Mouse (Mus musculus) hindlimb bud, embryonic 11.5 days (tissue): Measurements from ENCODE around the gene Slc38a7.
A peak's percentile ranks its signal among the peaks of the same experiment; 100 is the strongest.
"Not testable (repeated sequence)": the region's sequence is repeated elsewhere in the genome, so short reads cannot be mapped to it uniquely, and the experiment has no call there.

ENCODE experiments used
- DNase-seq: peaks from one replicate; pipeline ENCODE4 v3.0.0-alpha.2; 2012; ENCODE audit warnings: low read depth, low spot score; ENCODE audit errors: extremely low spot score

Slc38a7 gene

DNA sequence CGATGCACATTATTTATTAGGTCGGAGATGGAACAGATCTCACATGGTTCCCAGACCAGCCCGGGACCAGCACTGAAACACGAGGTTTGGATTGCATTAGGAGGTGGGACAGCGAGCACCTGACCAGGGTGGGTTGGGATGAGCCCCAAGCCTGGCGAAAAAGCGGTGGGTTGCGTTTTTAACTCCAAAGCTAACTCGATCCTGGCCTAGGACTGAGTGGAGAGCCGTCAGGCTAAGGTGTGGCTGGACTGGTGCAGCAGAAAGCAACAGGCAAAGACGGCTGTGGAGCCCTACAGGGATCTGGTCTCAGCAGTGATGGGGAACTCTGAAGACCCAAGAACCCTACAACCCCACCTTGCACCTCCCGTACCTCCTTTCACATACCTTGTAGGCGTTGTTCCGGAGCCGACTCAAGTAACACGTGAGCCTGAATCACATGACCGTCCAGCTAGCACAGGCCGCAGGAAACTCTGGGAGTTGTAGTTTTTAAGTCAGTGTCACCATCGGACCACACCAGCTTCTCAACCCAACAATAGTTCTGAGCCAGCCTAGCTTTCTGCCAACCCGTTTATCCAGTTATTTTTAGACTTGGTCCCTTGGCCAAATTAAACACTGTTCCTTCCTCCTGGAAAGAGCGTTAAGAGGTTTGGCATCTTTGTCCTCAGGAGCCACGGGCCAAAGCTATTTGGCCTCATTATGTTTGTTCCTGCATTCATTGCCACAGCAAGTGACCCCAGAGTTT, at the start of gene Slc38a7:
TSS of gene Slc38a7 (minus strand) at position 438 of the 742 bp plus-strand sequence.
- peak; percentile 53 for DNase-seq

- DNase-seq: no peak
These were observed 48.5 kb upstream of the Slc38a7 start for GRCm38 (mm10) chr8:95901864-95902263.

GRCm38 (mm10) chr8:95893701-95894100, 40.4 kb upstream of the Slc38a7 start:
- DNase-seq: no peak

DNA sequence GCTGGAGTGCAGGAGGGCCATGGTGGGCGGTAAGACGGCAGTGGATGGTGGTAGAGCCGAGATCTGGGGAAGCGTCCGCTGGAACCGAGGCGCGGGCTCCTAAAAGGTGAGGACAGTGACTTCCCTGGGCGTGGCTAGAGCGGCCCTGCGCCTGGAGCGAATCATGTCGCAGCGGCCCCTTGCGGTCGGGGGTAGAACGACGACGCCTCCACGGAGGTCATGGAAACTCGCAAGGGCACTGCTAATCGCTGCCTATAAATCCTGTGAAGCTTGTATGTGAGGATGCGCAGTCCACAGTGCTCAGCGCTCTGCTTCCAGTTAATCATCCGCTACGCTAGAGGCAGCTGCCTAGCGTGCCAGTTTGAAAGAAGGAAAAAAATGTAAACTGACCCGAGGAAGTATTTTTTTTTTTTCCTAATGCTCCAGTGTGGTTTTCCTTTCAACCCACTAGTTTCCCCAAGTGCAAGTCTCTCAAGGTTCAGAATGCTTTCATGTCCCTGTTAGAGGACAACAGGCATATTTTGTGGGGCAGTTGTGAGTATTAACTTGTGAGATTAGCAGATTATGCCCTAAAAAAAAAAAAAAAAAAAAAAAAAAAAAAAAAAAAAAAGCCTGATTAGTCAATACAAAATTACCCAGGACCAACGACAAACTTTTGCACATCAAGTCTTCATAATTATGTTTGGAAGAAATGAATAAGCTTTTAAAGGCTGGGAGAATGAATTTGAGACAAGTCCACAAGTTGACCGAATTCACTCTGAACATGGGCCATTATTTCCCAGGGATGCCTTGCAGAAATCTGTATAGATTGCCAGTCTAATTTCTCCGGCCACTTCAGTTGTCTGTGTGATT, 35.2 kb upstream of the Slc38a7 start, which contains the start of gene Got2:
TSS of gene Got2 (minus strand) at position 263 of the 852 bp plus-strand sequence.
- DNase-seq: peak; percentile 58

- DNase-seq: no peak
These were observed 34.4 kb upstream of the Slc38a7 start for GRCm38 (mm10) chr8:95887578-95888284.

GRCm38 (mm10) chr8:95886647-95887577, 33.6 kb upstream of the Slc38a7 start:
- DNase-seq: no peak

GRCm38 (mm10) chr8:95885966-95886365, 32.6 kb upstream of the Slc38a7 start:
- no peak for DNase-seq

GRCm38 (mm10) chr8:95885271-95885841, 32.0 kb upstream of the Slc38a7 start:
- no peak for DNase-seq

DNA sequence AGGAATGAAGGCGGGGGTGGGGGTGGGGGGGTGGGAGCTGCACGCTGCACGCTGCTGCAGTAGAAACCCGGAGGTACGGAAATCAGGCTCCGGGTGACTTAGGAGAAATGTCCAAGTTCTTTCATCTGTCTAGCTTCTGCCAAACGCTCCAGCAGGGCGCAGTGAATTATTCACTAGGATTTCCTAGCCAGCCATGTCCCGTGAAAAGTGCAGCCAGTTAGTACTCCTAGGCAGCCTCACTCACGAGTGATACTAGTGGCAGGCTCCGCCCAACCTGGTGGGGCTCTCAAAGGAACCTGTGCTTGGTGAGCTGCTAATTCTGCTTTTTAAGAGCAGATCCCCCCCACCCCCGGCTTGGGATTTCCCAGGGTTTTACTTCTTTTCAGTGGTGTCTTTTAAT, 31.2 kb upstream of the Slc38a7 start:
- DNase-seq: no peak

DNA sequence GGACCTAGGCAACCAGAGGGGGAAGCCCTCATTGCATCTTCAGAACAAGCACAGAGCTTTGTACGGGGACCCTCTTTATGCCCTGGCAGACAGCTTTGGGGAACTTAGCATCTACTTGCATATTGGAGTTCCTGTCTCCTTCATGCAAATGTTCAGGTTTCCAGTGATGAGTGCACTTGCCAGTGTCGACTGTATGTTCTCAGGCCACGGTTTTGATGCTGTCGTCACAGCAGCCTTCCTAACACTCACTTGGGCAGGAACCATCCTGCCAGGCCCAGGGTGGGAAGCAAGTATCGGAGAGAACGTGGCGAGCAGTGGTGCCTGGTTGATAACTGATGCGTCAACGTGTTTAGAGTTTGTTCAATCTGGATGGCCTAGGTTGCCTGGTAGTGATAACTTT, 28.9 kb upstream of the Slc38a7 start:
- no peak for DNase-seq

GRCm38 (mm10) chr8:95881576-95881975, 28.2 kb upstream of the Slc38a7 start:
- DNase-seq: no peak

DNA sequence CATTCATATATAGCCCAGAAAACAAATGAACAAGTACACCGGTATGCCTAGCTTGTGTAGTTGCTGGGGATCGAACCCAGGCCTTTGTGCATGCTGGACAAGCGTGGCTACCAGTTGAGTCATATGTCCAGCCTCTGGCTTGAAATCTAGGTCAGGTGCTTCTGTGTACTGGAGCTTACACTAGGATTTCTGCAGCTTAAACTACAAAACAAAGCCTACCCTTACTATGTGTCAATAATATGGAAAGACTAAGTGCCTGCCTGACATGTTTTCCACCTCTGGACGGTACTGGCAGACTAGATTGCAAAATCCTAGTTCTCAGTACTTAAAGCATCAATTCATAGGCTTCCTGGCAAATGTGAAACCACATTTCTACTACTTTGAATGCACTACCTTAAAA, 26.5 kb upstream of the Slc38a7 start:
- DNase-seq: no peak

- no peak for DNase-seq
These were observed 25.0 kb upstream of the Slc38a7 start for GRCm38 (mm10) chr8:95878176-95878962.

DNA sequence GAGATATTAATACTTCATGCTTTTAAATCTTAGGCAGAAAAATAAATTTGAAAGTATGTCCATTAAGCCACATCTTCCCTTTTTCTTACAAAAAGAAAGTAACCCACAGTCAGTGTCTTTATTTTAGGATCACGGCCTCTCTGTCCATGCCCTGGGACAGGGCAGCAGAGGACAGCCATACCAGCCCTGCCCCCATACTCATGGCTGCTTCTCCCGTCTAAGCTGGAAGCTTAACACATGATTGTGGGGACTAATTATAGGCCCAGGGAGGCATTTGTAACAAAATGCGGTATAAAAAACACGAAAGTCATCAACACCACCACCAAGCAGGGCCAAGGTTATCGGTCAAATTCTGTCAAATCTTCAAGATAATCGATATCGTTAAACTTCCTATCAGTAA, 21.9 kb upstream of the Slc38a7 start:
- no peak for DNase-seq

DNA sequence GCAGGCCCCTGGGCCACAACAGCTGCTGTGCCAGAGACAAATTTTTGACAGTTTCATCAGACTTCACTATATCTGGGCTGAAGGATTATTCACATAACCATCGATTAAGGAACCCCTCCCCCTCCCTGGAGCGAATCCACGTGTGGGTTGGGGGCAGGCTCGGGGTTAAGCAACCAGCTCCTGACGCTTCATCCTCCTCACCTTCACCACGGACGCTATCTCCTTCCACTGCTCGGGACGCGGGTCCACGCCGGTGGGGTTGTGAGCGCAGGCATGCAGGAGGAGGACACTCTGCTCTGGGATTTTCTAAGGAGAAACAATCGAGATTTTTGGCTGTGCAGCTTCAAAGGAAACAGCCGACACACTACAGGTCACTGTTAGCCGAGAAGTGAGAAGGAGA, 18.4 kb upstream of the Slc38a7 start:
- DNase-seq: no peak

DNA sequence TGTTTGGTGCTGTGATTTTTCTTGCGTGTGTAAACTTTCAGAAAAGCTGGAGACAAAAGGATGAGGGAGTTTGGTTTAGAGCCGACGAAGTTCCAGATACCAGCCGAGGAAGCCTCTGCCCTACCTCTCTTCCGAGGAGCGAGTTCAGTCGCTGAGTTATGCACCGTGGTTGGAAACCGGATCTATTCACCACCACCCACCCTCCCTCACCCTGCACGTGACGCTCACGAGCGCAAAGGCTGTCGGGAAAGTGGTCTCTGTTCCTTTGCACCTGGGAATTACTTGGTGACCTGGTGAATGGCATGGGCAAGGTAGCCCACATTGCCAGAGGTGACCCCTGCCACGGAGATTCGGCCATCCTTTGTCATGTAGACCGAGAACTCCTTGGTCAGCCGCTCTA, 11.5 kb upstream of the Slc38a7 start:
- not testable (repeated sequence) for DNase-seq

GRCm38 (mm10) chr8:95863761-95864440, 10.6 kb upstream of the Slc38a7 start:
- DNase-seq: not testable (repeated sequence)

GRCm38 (mm10) chr8:95854174-95854573, 835 bp upstream of the Slc38a7 start:
- no peak for DNase-seq

- DNase-seq: no peak
These were observed 1.0 kb downstream of the Slc38a7 start for GRCm38 (mm10) chr8:95852290-95852689.
